Mouse (Mus musculus) stomach, postnatal 0 days (tissue): Measurements from ENCODE around the gene Cebpz.

Experiments
- CTCF ChIP-seq: IDR thresholded peaks from 2 replicates; pipeline ENCODE4 v1.5.1; 2016; ENCODE audit warnings: antibody characterized with exemption, low read depth, mild to moderate bottlenecking, moderate library complexity
- EP300 ChIP-seq: optimal IDR thresholded peaks from 2 replicates; pipeline ENCODE3; 2016; ENCODE audit warnings: antibody characterized with exemption

- TF ChIP-seq CTCF = peak; percentile 39
- no peak for TF ChIP-seq EP300
These were observed 46.3 kb upstream of the Cebpz start for GRCm38 (mm10) chr17:78983166-78983565.
